Mouse (Mus musculus) spleen, postnatal 10 days (tissue): ENCODE data around the gene Alkbh2.

ENCODE experiments used
- DNase-seq, 2 experiments: peaks; one replicate each; pipeline ENCODE4 v3.0.0; 2021 to 2022; ENCODE audit warnings: low spot score in 2 of 2

Alkbh2 gene

GRCm38 (mm10) chr5:114100390-114101099 lies 27.5 kb downstream of the Alkbh2 start:
- DNase-seq = peak; percentile 15 to 24

GRCm38 (mm10) chr5:114099709-114100389 lies 28.2 kb downstream of the Alkbh2 start:
- DNase-seq = peak; percentile 80 to 82

- DNase-seq = peak; percentile 17 to 67
Observed at GRCm38 (mm10) chr5:114091057-114091807, 36.8 kb downstream of the Alkbh2 start, which contains the start of gene Svop. Gene Svop (minus strand): TSS chr5:114091570.

GRCm38 (mm10) chr5:114090421-114091013 lies 37.5 kb downstream of the Alkbh2 start:
- no peak for DNase-seq

GRCm38 (mm10) chr5:114087875-114088480 lies 40.0 kb downstream of the Alkbh2 start:
- no peak for DNase-seq

GRCm38 (mm10) chr5:114085501-114085900 lies 42.5 kb downstream of the Alkbh2 start:
- no peak for DNase-seq

- DNase-seq = no peak
Observed at GRCm38 (mm10) chr5:114077009-114077408, 51.0 kb downstream of the Alkbh2 start.
